In genomic region chr6:52411302-52411701, GRCm38 (mm10) we compare ENCODE assay signal across 20 mouse cellular contexts.
DNase-seq lines count a peak whose midpoint lies in the region; ATAC-seq and TF ChIP-seq lines count a peak whose summit lies in the region.
"Had no signal": no experiment of that assay in that cellular context is flagged by ENCODE, and none has a peak within 500 bp of the region (broad histone marks: within the 10 kb centered on the region; RNA-seq: fewer than 3 reads in every experiment).

No protein-coding gene starts in this region.

- no peaks in the 10 kb centered on the region for H3K9me3 ChIP-seq in intestine, embryonic 16.5 days (ENCODE audit: control insufficient read depth, low read length)
- H3K9me3 ChIP-seq in intestine, postnatal 0 days (ENCODE audit: control insufficient read depth): no peaks in the 10 kb centered on the region
- H3K9me3 ChIP-seq in stomach, embryonic 14.5 days (ENCODE audit: control insufficient read depth, low read depth, low read length): no peaks in the 10 kb centered on the region
- no peaks in the 10 kb centered on the region for H3K9me3 ChIP-seq in stomach, postnatal 0 days (ENCODE audit: control insufficient read depth, low read length)
- peaks cover 4% of the 10 kb centered on the region; the same call in 1 of the 2 replicates for H3K9me3 ChIP-seq in embryonic facial prominence, embryonic 14.5 days (ENCODE audit: control insufficient read depth, low read length)
- H3K9me3 ChIP-seq in hindbrain, embryonic 14.5 days (ENCODE audit: control insufficient read depth, low read length): no peaks in the 10 kb centered on the region
- H3K9me3 ChIP-seq: G1E; limb, embryonic 15.5 days; liver, embryonic 15.5 days had no signal

- TF ChIP-seq EP300 in stomach, postnatal 0 days (optimal IDR thresholded peaks at IDR 0.05): no peak

- peak overlapping the region; percentile 17 for H3K27ac ChIP-seq in intestine, embryonic 16.5 days (ENCODE audit: low read length)
- H3K27ac ChIP-seq in intestine, postnatal 0 days (ENCODE audit: low read depth, low read length): no peak overlapping the region
- peak overlapping the region; percentile 33; the same call in 1 of the 2 replicates for H3K27ac ChIP-seq in stomach, embryonic 14.5 days (ENCODE audit: low read length)
- H3K27ac ChIP-seq in stomach, postnatal 0 days (replicated peaks): no peak overlapping the region
- H3K27ac ChIP-seq in embryonic facial prominence, embryonic 14.5 days (replicated peaks; ENCODE audit: low read depth, low read length): peak overlapping the region; percentile 12; the same call in 1 of the 2 replicates
- H3K27ac ChIP-seq in hindbrain, embryonic 14.5 days: no peak overlapping the region
- H3K27ac ChIP-seq: hindbrain, embryonic 10.5 days; limb, embryonic 15.5 days; liver, embryonic 15.5 days had no signal

- no peak overlapping the region for H3K4me2 ChIP-seq in intestine, embryonic 16.5 days (ENCODE audit: low read depth, low read length)
- no peak overlapping the region for H3K4me2 ChIP-seq in intestine, postnatal 0 days (replicated peaks; ENCODE audit: low read depth)
- no peak overlapping the region for H3K4me2 ChIP-seq in stomach, embryonic 14.5 days (replicated peaks; ENCODE audit: low read depth, low read length)
- no peak overlapping the region for H3K4me2 ChIP-seq in stomach, postnatal 0 days (replicated peaks; ENCODE audit: low read depth)
- H3K4me2 ChIP-seq in embryonic facial prominence, embryonic 14.5 days (ENCODE audit: low read depth, low read length): no peak overlapping the region
- H3K4me2 ChIP-seq in hindbrain, embryonic 14.5 days (replicated peaks): no peak overlapping the region
- H3K4me2 ChIP-seq: limb, embryonic 15.5 days; liver, embryonic 15.5 days had no signal

- H3K4me3 ChIP-seq in intestine, embryonic 16.5 days (ENCODE audit: low read length): no peak overlapping the region
- no peak overlapping the region for H3K4me3 ChIP-seq in intestine, postnatal 0 days (ENCODE audit: low read depth, low read length)
- H3K4me3 ChIP-seq in stomach, embryonic 14.5 days (ENCODE audit: low read depth, low read length): no peak overlapping the region
- H3K4me3 ChIP-seq in stomach, postnatal 0 days (ENCODE audit: low read depth, low read length): no peak overlapping the region
- H3K4me3 ChIP-seq in embryonic facial prominence, embryonic 14.5 days (ENCODE audit: low read depth, low read length): no peak overlapping the region
- no peak overlapping the region for H3K4me3 ChIP-seq in hindbrain, embryonic 14.5 days (replicated peaks; ENCODE audit: low read length)
- H3K4me3 ChIP-seq: hindbrain, embryonic 10.5 days; limb, embryonic 15.5 days; liver, embryonic 15.5 days had no signal

- no peak for DNase-seq in stomach, postnatal 0 days (ENCODE audit: low spot score)
- peak; percentile 4 for DNase-seq in embryonic facial prominence, embryonic 14.5 days (ENCODE audit: low spot score)
- no peak for DNase-seq in hindbrain, embryonic 14.5 days (ENCODE audit: low spot score)
- DNase-seq in layer of hippocampus, postnatal 10 days (ENCODE audit: low spot score in 2 of 2): no peak
- DNase-seq: cerebellum, adult 2 months; cerebellum, postnatal 36 days; forebrain, postnatal 0 days; layer of hippocampus, postnatal 36 days; lung, postnatal 4 days; right cerebral cortex, postnatal 14 days; spleen, adult 18-20 months; thymus, adult 2 months had no signal

- no peaks in the 10 kb centered on the region for H3K27me3 ChIP-seq in intestine, embryonic 16.5 days (replicated peaks; ENCODE audit: control insufficient read depth, insufficient read depth, low read length)
- no peaks in the 10 kb centered on the region for H3K27me3 ChIP-seq in intestine, postnatal 0 days (replicated peaks; ENCODE audit: control insufficient read depth, insufficient read depth, low read length)
- no peaks in the 10 kb centered on the region for H3K27me3 ChIP-seq in stomach, embryonic 14.5 days (ENCODE audit: control insufficient read depth, insufficient read depth, low read length)
- H3K27me3 ChIP-seq in stomach, postnatal 0 days (ENCODE audit: control insufficient read depth, insufficient read depth, low read length): no peaks in the 10 kb centered on the region
- no peaks in the 10 kb centered on the region for H3K27me3 ChIP-seq in embryonic facial prominence, embryonic 14.5 days (replicated peaks; ENCODE audit: control insufficient read depth, insufficient read depth, low read length)
- H3K27me3 ChIP-seq in hindbrain, embryonic 14.5 days (ENCODE audit: control insufficient read depth, insufficient read depth, low read length): no peaks in the 10 kb centered on the region
- H3K27me3 ChIP-seq: limb, embryonic 15.5 days; liver, embryonic 15.5 days had no signal

- ATAC-seq in intestine, embryonic 16.5 days: no peak
- no peak for ATAC-seq in intestine, postnatal 0 days
- no peak for ATAC-seq in stomach, embryonic 14.5 days (ENCODE audit: insufficient number of reproducible peaks, insufficient read depth, low FRiP score, low read depth)
- ATAC-seq in stomach, postnatal 0 days (ENCODE audit: low FRiP score, low TSS enrichment): no peak
- no peak for ATAC-seq in embryonic facial prominence, embryonic 14.5 days (ENCODE audit: low read depth)
- ATAC-seq in hindbrain, embryonic 14.5 days (ENCODE audit: low FRiP score): no peak
- ATAC-seq: CD4-positive, CD25-positive, alpha-beta regulatory T cell, adult 4 months; forebrain, postnatal 0 days had no signal

- no peak overlapping the region for H3K9ac ChIP-seq in intestine, embryonic 16.5 days (ENCODE audit: low read depth, low read length)
- no peak overlapping the region for H3K9ac ChIP-seq in intestine, postnatal 0 days (ENCODE audit: low read depth, low read length)
- H3K9ac ChIP-seq in stomach, embryonic 14.5 days (replicated peaks; ENCODE audit: low read depth, low read length): no peak overlapping the region
- no peak overlapping the region for H3K9ac ChIP-seq in stomach, postnatal 0 days (ENCODE audit: low read length)
- H3K9ac ChIP-seq in embryonic facial prominence, embryonic 14.5 days (ENCODE audit: low read depth, low read length): no peak overlapping the region
- no peak overlapping the region for H3K9ac ChIP-seq in hindbrain, embryonic 14.5 days
- H3K9ac ChIP-seq: forebrain, postnatal 0 days; limb, embryonic 15.5 days; liver, embryonic 15.5 days had no signal

- no peaks in the 10 kb centered on the region for H3K36me3 ChIP-seq in intestine, embryonic 16.5 days (ENCODE audit: control insufficient read depth, insufficient read depth, low read length)
- no peaks in the 10 kb centered on the region for H3K36me3 ChIP-seq in intestine, postnatal 0 days (ENCODE audit: control insufficient read depth, insufficient read depth)
- H3K36me3 ChIP-seq in stomach, embryonic 14.5 days (ENCODE audit: control insufficient read depth, insufficient read depth, low read length): no peaks in the 10 kb centered on the region
- H3K36me3 ChIP-seq in stomach, postnatal 0 days (ENCODE audit: control insufficient read depth, insufficient read depth, low read length): no peaks in the 10 kb centered on the region
- H3K36me3 ChIP-seq in embryonic facial prominence, embryonic 14.5 days (ENCODE audit: control insufficient read depth, insufficient read depth, low read length): no peaks in the 10 kb centered on the region
- H3K36me3 ChIP-seq in hindbrain, embryonic 14.5 days (replicated peaks; ENCODE audit: control insufficient read depth, insufficient read depth): no peaks in the 10 kb centered on the region
- H3K36me3 ChIP-seq: G1E; hindbrain, embryonic 10.5 days; limb, embryonic 15.5 days; liver, embryonic 15.5 days had no signal

- TF ChIP-seq CTCF in intestine, postnatal 0 days (IDR thresholded peaks at IDR 0.05; ENCODE audit: low read depth): no peak
- no peak for TF ChIP-seq CTCF in stomach, postnatal 0 days (IDR thresholded peaks at IDR 0.05; ENCODE audit: low read depth)

- peaks cover under 1% of the 10 kb centered on the region; the same call in 1 of the 2 replicates for H3K4me1 ChIP-seq in intestine, embryonic 16.5 days (ENCODE audit: control insufficient read depth, insufficient read depth, low read length)
- H3K4me1 ChIP-seq in intestine, postnatal 0 days (replicated peaks; ENCODE audit: control insufficient read depth, insufficient read depth, low read length): no peaks in the 10 kb centered on the region
- 0 out of 2 replicates have a peak, but pooled peaks cover 8% of the 10 kb centered on the region for H3K4me1 ChIP-seq in stomach, embryonic 14.5 days (ENCODE audit: control insufficient read depth, insufficient read depth, low read length)
- H3K4me1 ChIP-seq in stomach, postnatal 0 days (replicated peaks; ENCODE audit: control insufficient read depth, insufficient read depth): no peaks in the 10 kb centered on the region
- peaks cover 4% of the 10 kb centered on the region for H3K4me1 ChIP-seq in embryonic facial prominence, embryonic 14.5 days (ENCODE audit: control insufficient read depth, insufficient read depth, low read length)
- H3K4me1 ChIP-seq in hindbrain, embryonic 14.5 days (replicated peaks; ENCODE audit: control insufficient read depth, insufficient read depth, low read length): no peaks in the 10 kb centered on the region
- H3K4me1 ChIP-seq: hindbrain, embryonic 10.5 days; liver, embryonic 15.5 days had no signal

- 66% methylated on average over 2 of the region's 2 CpGs for WGBS in intestine, embryonic 16.5 days
- 74% methylated on average over 2 of the region's 2 CpGs for whole genome bisulfite sequencing in intestine, postnatal 0 days
- WGBS in stomach, embryonic 14.5 days: 78% methylated on average over 2 of the region's 2 CpGs
- WGBS in stomach, postnatal 0 days: 63% methylated on average over 2 of the region's 2 CpGs
- 70% methylated on average over 2 of the region's 2 CpGs for WGBS in embryonic facial prominence, embryonic 14.5 days
- 91% methylated on average over 2 of the region's 2 CpGs for WGBS in hindbrain, embryonic 14.5 days

Comparison
In these comparisons a context has a peak if more than half of its experiments do, and no peak if none do; other contexts are left out.
1. H3K27ac ChIP-seq: peak in intestine, embryonic 16.5 days (single experiment), stomach, embryonic 14.5 days (single experiment) and embryonic facial prominence, embryonic 14.5 days (single experiment); none in intestine, postnatal 0 days (single experiment), stomach, postnatal 0 days (single experiment) and hindbrain, embryonic 14.5 days (single experiment).